Mouse (Mus musculus): ENCODE results near the gene Sytl3. TPM values are rescaled to one million over a fixed set of nuclear protein-coding genes. Genes with fewer than 3 reads are reported as not detected.
"Not testable (repeated sequence)": the region's sequence is repeated elsewhere in the genome, so short reads cannot be mapped to it uniquely, and the experiment has no call there.

The Sytl3 gene
- polyA plus RNA-seq, 1 experiment from 2014 or later = 0.28 TPM

- H3K4me1 ChIP-seq (ENCODE audit: control insufficient read depth, low read depth, low read length); H3K36me3 ChIP-seq (ENCODE audit: control insufficient read depth, insufficient read depth); H3K9me3 ChIP-seq (replicated peaks; ENCODE audit: control insufficient read depth, low read length); H3K4me2 ChIP-seq (ENCODE audit: low read depth, low read length); H3K27me3 ChIP-seq (ENCODE audit: control insufficient read depth, insufficient read depth, low read depth, low read length); H3K9ac ChIP-seq (ENCODE audit: low read depth, low read length); H3K4me3 ChIP-seq (ENCODE audit: low read depth, low read length); H3K27ac ChIP-seq (ENCODE audit: low read length): not testable (repeated sequence)
- 27% methylated on average over 4 of the region's 4 CpGs for WGBS (ENCODE audit: insufficient replicate concordance)
- ATAC-seq (ENCODE audit: low read depth) = 0 out of 2 replicates have a peak, but pooled peaks have one; percentile 32
Observed at GRCm38 (mm10) chr17:6697224-6697775, 38.4 kb downstream of the Sytl3 start.

GRCm38 (mm10) chr17:6699502-6699901 lies 40.6 kb downstream of the Sytl3 start:
- WGBS (ENCODE audit: insufficient replicate concordance) = 50% methylated on average over 8 of the region's 9 CpGs
- not testable (repeated sequence) for ATAC-seq (ENCODE audit: low read depth); H3K36me3 ChIP-seq (ENCODE audit: control insufficient read depth, insufficient read depth); H3K4me3 ChIP-seq (ENCODE audit: low read depth, low read length); H3K4me2 ChIP-seq (ENCODE audit: low read depth, low read length); H3K4me1 ChIP-seq (ENCODE audit: control insufficient read depth, low read depth, low read length); H3K9me3 ChIP-seq (replicated peaks; ENCODE audit: control insufficient read depth, low read length); H3K27me3 ChIP-seq (ENCODE audit: control insufficient read depth, insufficient read depth, low read depth, low read length); H3K9ac ChIP-seq (ENCODE audit: low read depth, low read length); H3K27ac ChIP-seq (ENCODE audit: low read length)

GRCm38 (mm10) chr17:6700077-6700476 lies 41.2 kb downstream of the Sytl3 start:
- not testable (repeated sequence) for ATAC-seq (ENCODE audit: low read depth); H3K9me3 ChIP-seq (replicated peaks; ENCODE audit: control insufficient read depth, low read length); H3K4me1 ChIP-seq (ENCODE audit: control insufficient read depth, low read depth, low read length); H3K27ac ChIP-seq (ENCODE audit: low read length); H3K4me3 ChIP-seq (ENCODE audit: low read depth, low read length); H3K27me3 ChIP-seq (ENCODE audit: control insufficient read depth, insufficient read depth, low read depth, low read length); H3K4me2 ChIP-seq (ENCODE audit: low read depth, low read length); H3K36me3 ChIP-seq (ENCODE audit: control insufficient read depth, insufficient read depth); H3K9ac ChIP-seq (ENCODE audit: low read depth, low read length)
- 56% methylated on average over 3 of the region's 7 CpGs for WGBS (ENCODE audit: insufficient replicate concordance)

- H3K9ac ChIP-seq (ENCODE audit: low read depth, low read length); H3K27me3 ChIP-seq (ENCODE audit: control insufficient read depth, insufficient read depth, low read depth, low read length); ATAC-seq (ENCODE audit: low read depth); H3K4me2 ChIP-seq (ENCODE audit: low read depth, low read length); H3K27ac ChIP-seq (ENCODE audit: low read length); H3K4me3 ChIP-seq (ENCODE audit: low read depth, low read length); H3K36me3 ChIP-seq (ENCODE audit: control insufficient read depth, insufficient read depth); H3K4me1 ChIP-seq (ENCODE audit: control insufficient read depth, low read depth, low read length); H3K9me3 ChIP-seq (replicated peaks; ENCODE audit: control insufficient read depth, low read length): not testable (repeated sequence)
- WGBS (ENCODE audit: insufficient replicate concordance) = 11% methylated on average over 2 of the region's 8 CpGs
Observed at GRCm38 (mm10) chr17:6702625-6703221, 43.8 kb downstream of the Sytl3 start.

GRCm38 (mm10) chr17:6703381-6704270 lies 44.7 kb downstream of the Sytl3 start:
- H3K4me1 ChIP-seq (ENCODE audit: control insufficient read depth, low read depth, low read length); H3K27ac ChIP-seq (ENCODE audit: low read length); H3K4me2 ChIP-seq (ENCODE audit: low read depth, low read length); H3K27me3 ChIP-seq (ENCODE audit: control insufficient read depth, insufficient read depth, low read depth, low read length); H3K4me3 ChIP-seq (ENCODE audit: low read depth, low read length); H3K36me3 ChIP-seq (ENCODE audit: control insufficient read depth, insufficient read depth); H3K9me3 ChIP-seq (replicated peaks; ENCODE audit: control insufficient read depth, low read length); ATAC-seq (ENCODE audit: low read depth); H3K9ac ChIP-seq (ENCODE audit: low read depth, low read length): not testable (repeated sequence)
- WGBS (ENCODE audit: insufficient replicate concordance) = 63% methylated on average over 8 of the region's 9 CpGs

GRCm38 (mm10) chr17:6706448-6706847 lies 47.6 kb downstream of the Sytl3 start:
- H3K9me3 ChIP-seq (replicated peaks; ENCODE audit: control insufficient read depth, low read length); H3K27me3 ChIP-seq (ENCODE audit: control insufficient read depth, insufficient read depth, low read depth, low read length); H3K4me3 ChIP-seq (ENCODE audit: low read depth, low read length); ATAC-seq (ENCODE audit: low read depth); H3K4me2 ChIP-seq (ENCODE audit: low read depth, low read length); H3K27ac ChIP-seq (ENCODE audit: low read length); H3K4me1 ChIP-seq (ENCODE audit: control insufficient read depth, low read depth, low read length); H3K9ac ChIP-seq (ENCODE audit: low read depth, low read length); H3K36me3 ChIP-seq (ENCODE audit: control insufficient read depth, insufficient read depth): not testable (repeated sequence)
- WGBS (ENCODE audit: insufficient replicate concordance) = 63% methylated on average over 5 of the region's 5 CpGs

GRCm38 (mm10) chr17:6707422-6707821 lies 48.5 kb downstream of the Sytl3 start:
- not testable (repeated sequence) for H3K9me3 ChIP-seq (replicated peaks; ENCODE audit: control insufficient read depth, low read length); H3K27ac ChIP-seq (ENCODE audit: low read length); H3K4me3 ChIP-seq (ENCODE audit: low read depth, low read length); H3K4me2 ChIP-seq (ENCODE audit: low read depth, low read length); H3K27me3 ChIP-seq (ENCODE audit: control insufficient read depth, insufficient read depth, low read depth, low read length); H3K36me3 ChIP-seq (ENCODE audit: control insufficient read depth, insufficient read depth); H3K9ac ChIP-seq (ENCODE audit: low read depth, low read length); H3K4me1 ChIP-seq (ENCODE audit: control insufficient read depth, low read depth, low read length); ATAC-seq (ENCODE audit: low read depth)
- 65% methylated on average over 5 of the region's 5 CpGs for WGBS (ENCODE audit: insufficient replicate concordance)

GRCm38 (mm10) chr17:6708194-6708593 lies 49.3 kb downstream of the Sytl3 start:
- not testable (repeated sequence) for H3K4me1 ChIP-seq (ENCODE audit: control insufficient read depth, low read depth, low read length); H3K4me2 ChIP-seq (ENCODE audit: low read depth, low read length); H3K9me3 ChIP-seq (replicated peaks; ENCODE audit: control insufficient read depth, low read length); H3K27me3 ChIP-seq (ENCODE audit: control insufficient read depth, insufficient read depth, low read depth, low read length); H3K9ac ChIP-seq (ENCODE audit: low read depth, low read length); H3K4me3 ChIP-seq (ENCODE audit: low read depth, low read length); ATAC-seq (ENCODE audit: low read depth); H3K36me3 ChIP-seq (ENCODE audit: control insufficient read depth, insufficient read depth); H3K27ac ChIP-seq (ENCODE audit: low read length)
- 61% methylated on average over 2 of the region's 2 CpGs for WGBS (ENCODE audit: insufficient replicate concordance)

GRCm38 (mm10) chr17:6713483-6713882 lies 54.6 kb downstream of the Sytl3 start:
- ATAC-seq (ENCODE audit: low read depth); H3K9ac ChIP-seq (ENCODE audit: low read depth, low read length): not testable (repeated sequence)
- 37% methylated on average over 2 of the region's 2 CpGs for WGBS (ENCODE audit: insufficient replicate concordance)

More at GRCm38 (mm10) chr17:6713483-6713882, 54.6 kb downstream of the Sytl3 start:
- H3K27ac ChIP-seq (ENCODE audit: low read length); H3K36me3 ChIP-seq (ENCODE audit: control insufficient read depth, insufficient read depth); H3K4me1 ChIP-seq (ENCODE audit: control insufficient read depth, low read depth, low read length); H3K27me3 ChIP-seq (ENCODE audit: control insufficient read depth, insufficient read depth, low read depth, low read length); H3K4me2 ChIP-seq (ENCODE audit: low read depth, low read length); H3K9me3 ChIP-seq (replicated peaks; ENCODE audit: control insufficient read depth, low read length); H3K4me3 ChIP-seq (ENCODE audit: low read depth, low read length): not testable (repeated sequence)
